Mouse (Mus musculus) embryonic facial prominence, embryonic 15.5 days (tissue): ENCODE results near the gene Fam166a. TPM values are rescaled to one million over a fixed set of nuclear protein-coding genes. Genes with fewer than 3 reads are reported as not detected.

Experiments used
- ATAC-seq: fragments of 200-750 bp; cut with Nextera tagmentation; 2 replicates; pipeline ENCODE4 v1.8.0; 2017; ENCODE audit warnings: low read depth, moderate TSS enrichment; ENCODE audit not compliant: insufficient number of reproducible peaks, low FRiP score, low TSS enrichment
- H3K27ac ChIP-seq: fragments of 300-500 bp; sonication (generic); replicated peaks from 2 replicates; pipeline ENCODE4 v1.5.1; 2015; ENCODE audit warnings: mild to moderate bottlenecking, inconsistent platforms
- H3K27me3 ChIP-seq: fragments of 300-500 bp; sonication (generic); 2 replicates; pipeline ENCODE4 v1.6.1; 2015; ENCODE audit warnings: inconsistent platforms
- H3K36me3 ChIP-seq: fragments of 300-500 bp; sonication (generic); 2 replicates; pipeline ENCODE4 v1.6.1; 2015; ENCODE audit warnings: mild to moderate bottlenecking, inconsistent platforms
- H3K4me1 ChIP-seq: fragments of 300-500 bp; sonication (generic); 2 replicates; pipeline ENCODE4 v1.6.1; 2015; ENCODE audit warnings: inconsistent platforms
- H3K4me2 ChIP-seq: fragments of 300-500 bp; sonication (generic); replicated peaks from 2 replicates; pipeline ENCODE4 v1.6.1; 2015; ENCODE audit warnings: mild to moderate bottlenecking, inconsistent platforms
- H3K4me3 ChIP-seq: fragments of 300-500 bp; sonication (generic); replicated peaks from 2 replicates; pipeline ENCODE4 v1.5.1; 2015; ENCODE audit warnings: mild to moderate bottlenecking, inconsistent platforms
- H3K9ac ChIP-seq: fragments of 300-500 bp; sonication (generic); 2 replicates; pipeline ENCODE4 v1.6.1; 2015; ENCODE audit warnings: inconsistent platforms
- H3K9me3 ChIP-seq: fragments of 300-500 bp; sonication (generic); replicated peaks from 2 replicates; pipeline ENCODE4 v1.6.1; 2016; ENCODE audit warnings: inconsistent platforms
- WGBS: fragments of 180-500 bp; shearing (Covaris S2); methylation state at CpG from one replicate; pipeline ENCODE4 v1.1.7; 2015; 5-methylcytosine and 5-hydroxymethylcytosine counted together
- polyA plus RNA-seq: library from polyadenylated mRNA; unstranded; fragments of >200 nt; fragmentation: Nextera tagmentation; extraction: Ambion mirVana; gene quantifications from 2 replicates; pipeline ENCODE4 v1.2.1, GENCODE M21; 2015

The Fam166a gene
- polyA plus RNA-seq, 1 experiment from 2014 or later: 0.77 TPM

- H3K27me3 ChIP-seq: peaks cover 11% of the 10 kb centered on the region; the same call in 1 of the 2 replicates
- WGBS: 56% methylated on average over 5 of the region's 5 CpGs
Measured at GRCm38 (mm10) chr2:25234551-25235220, 16.1 kb downstream of the Fam166a start.

DNA sequence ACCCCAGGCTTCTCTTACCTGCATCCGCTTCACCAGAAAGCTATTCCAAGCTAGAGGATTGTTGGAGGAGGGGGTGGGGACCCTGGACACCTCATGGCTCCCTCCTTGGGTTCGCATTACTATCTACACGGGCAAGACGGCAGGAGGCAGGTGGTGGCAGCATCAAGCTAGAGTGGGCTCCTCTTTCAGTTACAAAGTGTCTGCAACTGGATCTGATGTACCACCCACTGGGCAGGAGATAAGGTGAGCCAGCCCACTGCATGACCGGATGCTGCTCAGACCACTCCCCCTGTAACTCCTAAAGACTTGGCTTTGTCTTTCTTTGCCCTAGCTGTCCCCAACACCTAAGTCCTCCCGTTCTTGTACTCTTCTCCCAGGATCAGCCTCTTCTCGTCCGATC is 18.1 kb downstream of the Fam166a start, which contains the start of gene Rnf224:
Rnf224 (minus strand) TSS at position 174 of the 400 bp plus-strand sequence.
- no peak within 1 kb of the TSS for H3K4me3 ChIP-seq
- H3K9me3 ChIP-seq: no peaks in the 10 kb centered on the region
- H3K27me3 ChIP-seq: peaks cover 9% of the 10 kb centered on the region; the same call in 1 of the 2 replicates
- H3K36me3 ChIP-seq: no peaks in the 10 kb centered on the region
- peaks cover 15% of the 10 kb centered on the region for H3K4me1 ChIP-seq
- ATAC-seq: no peak
- 27% methylated on average over 8 of the region's 8 CpGs for WGBS
- H3K27ac ChIP-seq: peak within 1 kb of the TSS; percentile 55; the same call in 1 of the 2 replicates
- no peak within 1 kb of the TSS for H3K9ac ChIP-seq
- no peak within 1 kb of the TSS for H3K4me2 ChIP-seq

More at GRCm38 (mm10) chr2:25234551-25235220, 16.1 kb downstream of the Fam166a start:
- ATAC-seq: no peak
- H3K4me3 ChIP-seq: no peak overlapping the region
- H3K9ac ChIP-seq: no peak overlapping the region
- H3K9me3 ChIP-seq: no peaks in the 10 kb centered on the region
- no peak overlapping the region for H3K27ac ChIP-seq
- H3K4me1 ChIP-seq: no peaks in the 10 kb centered on the region
- H3K4me2 ChIP-seq: no peak overlapping the region
- no peaks in the 10 kb centered on the region for H3K36me3 ChIP-seq

DNA sequence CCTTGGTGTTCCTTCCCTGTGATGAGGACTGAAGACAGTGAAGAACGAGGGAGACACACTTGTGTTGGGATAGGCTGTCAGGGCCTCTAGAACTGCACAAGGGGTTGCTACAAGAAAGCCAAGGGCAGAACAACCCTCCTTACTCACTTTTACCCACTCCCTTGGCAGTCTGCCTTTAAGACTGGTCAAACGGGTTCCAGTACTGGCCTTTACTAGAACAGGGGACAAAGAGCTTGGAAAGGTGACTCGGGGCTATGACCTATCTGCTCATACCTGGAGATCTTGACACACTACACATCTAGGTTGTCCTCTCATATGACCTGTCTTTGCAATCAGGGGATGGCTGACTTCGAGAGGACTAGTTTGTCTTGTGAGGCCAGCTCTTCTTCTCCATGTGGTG is 19.0 kb downstream of the Fam166a start:
- Histone ChIP-seq H3K27me3 (peaks cover 18% of the 10 kb centered on the region), H3K9me3 (no peaks in the 10 kb centered on the region), H3K36me3 (no peaks in the 10 kb centered on the region), H3K27ac (peak overlapping the region; percentile 55; the same call in 1 of the 2 replicates), H3K4me2 (no peak overlapping the region), H3K9ac (no peak overlapping the region), H3K4me3 (no peak overlapping the region), H3K4me1 (peaks cover 24% of the 10 kb centered on the region)
- WGBS: 60% methylated on average over 4 of the region's 4 CpGs
- no peak for ATAC-seq

DNA sequence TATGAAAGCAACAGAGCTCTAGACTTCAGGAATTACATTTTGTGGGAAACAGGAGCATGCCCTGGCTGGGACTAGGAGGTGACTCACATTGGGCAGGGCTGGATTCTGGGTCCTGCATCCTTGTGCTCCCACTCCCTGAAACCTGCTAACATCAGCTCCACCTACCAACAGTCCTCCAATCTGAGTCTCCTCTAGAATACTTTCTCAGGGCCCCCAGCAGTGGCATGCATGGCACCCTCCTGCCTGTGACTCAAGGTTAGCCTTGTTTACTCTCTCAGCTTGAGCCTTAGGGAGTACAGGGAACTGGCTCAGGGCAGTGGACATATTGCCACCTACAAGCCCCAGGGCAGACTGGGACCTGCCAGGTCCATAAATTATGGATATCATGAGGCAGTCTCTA is 19.6 kb downstream of the Fam166a start:
- H3K4me1 ChIP-seq: peaks cover 29% of the 10 kb centered on the region
- peak overlapping the region; percentile 55 for H3K27ac ChIP-seq
- no peaks in the 10 kb centered on the region for H3K36me3 ChIP-seq
- no peak for ATAC-seq
- H3K4me3 ChIP-seq: no peak overlapping the region
- peaks cover 23% of the 10 kb centered on the region for H3K27me3 ChIP-seq
- no peak overlapping the region for H3K9ac ChIP-seq
- no peak overlapping the region for H3K4me2 ChIP-seq
- no peaks in the 10 kb centered on the region for H3K9me3 ChIP-seq

DNA sequence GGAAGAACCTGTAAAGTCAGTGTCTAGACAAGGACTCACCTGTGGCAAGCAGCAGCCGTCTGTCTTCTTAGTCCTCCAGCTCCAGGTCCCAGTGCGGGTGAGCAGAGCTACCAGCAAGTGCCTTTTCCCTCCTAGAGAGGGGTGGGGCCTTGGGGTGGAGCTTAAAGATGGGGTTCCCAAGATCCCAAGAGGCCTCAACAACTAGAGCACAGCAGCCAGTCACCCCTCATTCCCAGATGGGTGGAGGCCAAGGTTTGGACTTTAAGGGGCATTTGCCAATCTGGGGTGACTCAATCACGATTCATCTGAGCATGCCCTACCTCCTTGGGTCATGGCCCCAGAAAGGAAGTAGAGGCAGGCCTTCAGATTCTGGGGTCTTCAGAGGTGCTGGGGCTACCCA is 21.2 kb downstream of the Fam166a start:
- no peak overlapping the region for H3K9ac ChIP-seq
- H3K27me3 ChIP-seq: peaks cover 24% of the 10 kb centered on the region
- no peak for ATAC-seq
- no peak overlapping the region for H3K4me2 ChIP-seq
- no peak overlapping the region for H3K27ac ChIP-seq
- H3K4me3 ChIP-seq: 0 out of 2 replicates have a peak overlapping the region, but pooled peaks have one; percentile 1
- H3K36me3 ChIP-seq: no peaks in the 10 kb centered on the region
- peaks cover 29% of the 10 kb centered on the region for H3K4me1 ChIP-seq
- 86% methylated on average over 3 of the region's 3 CpGs for WGBS
- H3K9me3 ChIP-seq: no peaks in the 10 kb centered on the region

DNA sequence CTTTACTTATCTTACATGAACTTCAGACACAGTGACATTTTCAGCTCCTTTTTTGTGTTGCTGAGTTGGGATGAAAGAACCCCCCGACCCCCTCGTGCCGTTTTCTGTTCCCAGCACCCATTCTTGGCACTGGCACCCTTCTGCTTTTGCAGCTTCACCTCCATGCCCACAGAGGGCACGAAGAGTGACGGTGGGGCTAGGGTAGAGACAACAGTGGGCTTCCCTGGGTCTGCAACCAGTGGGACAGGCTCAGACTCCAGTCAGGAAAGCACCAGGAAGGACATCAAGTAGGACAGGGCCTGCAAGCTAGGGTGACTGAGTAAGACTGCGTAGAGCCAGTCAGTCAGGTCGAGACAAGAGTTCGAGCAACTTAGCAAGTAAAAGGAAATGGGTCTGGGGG is 21.8 kb downstream of the Fam166a start:
- H3K9ac ChIP-seq: peak overlapping the region; percentile 12; the same call in 1 of the 2 replicates
- H3K27me3 ChIP-seq: peaks cover 24% of the 10 kb centered on the region
- no peak for ATAC-seq
- peaks cover 3% of the 10 kb centered on the region; the same call in 1 of the 2 replicates for H3K36me3 ChIP-seq
- no peaks in the 10 kb centered on the region for H3K9me3 ChIP-seq
- H3K4me1 ChIP-seq: peaks cover 29% of the 10 kb centered on the region
- H3K4me2 ChIP-seq: peak overlapping the region; percentile 94
- 45% methylated on average over 8 of the region's 8 CpGs for WGBS
- peak overlapping the region; percentile 81 for H3K27ac ChIP-seq
- H3K4me3 ChIP-seq: peak overlapping the region; percentile 56

DNA sequence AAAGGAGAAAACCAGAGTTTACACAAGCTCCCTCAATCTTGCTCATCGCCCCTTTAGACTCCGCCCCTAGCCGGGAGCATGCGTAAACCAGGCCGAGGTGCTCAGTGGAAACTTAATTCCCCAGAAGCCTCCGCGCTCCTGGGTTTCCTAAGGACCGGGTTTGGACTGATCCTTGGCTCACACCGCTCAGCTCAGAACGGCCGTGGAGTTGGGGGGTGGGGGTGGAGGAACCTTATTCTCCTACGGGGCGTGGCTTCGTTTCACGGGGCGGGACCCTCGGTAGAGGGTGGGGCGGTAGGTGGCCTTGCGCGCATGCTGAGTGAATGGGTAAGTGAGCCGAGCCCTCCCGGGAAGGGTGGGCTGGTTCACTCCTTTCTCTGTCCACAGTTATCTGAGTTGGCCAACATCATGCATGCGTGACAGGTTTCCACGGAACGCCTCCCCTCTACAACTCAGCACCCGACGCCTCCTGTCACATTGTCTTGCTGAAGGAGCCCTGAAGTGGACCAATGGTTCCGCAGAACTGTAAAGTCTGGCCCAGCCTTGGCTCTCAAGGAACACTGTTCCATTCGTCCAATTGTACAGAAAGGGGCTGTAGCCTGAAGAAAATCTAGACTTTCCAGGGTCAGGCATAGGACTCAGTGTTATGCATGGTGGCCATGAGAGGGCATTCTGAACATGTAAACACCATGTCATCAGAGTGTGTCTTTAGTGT is 22.3 kb downstream of the Fam166a start:
- Histone ChIP-seq H3K4me3 (peak overlapping the region; percentile 56), H3K27me3 (peaks cover 24% of the 10 kb centered on the region), H3K4me1 (peaks cover 29% of the 10 kb centered on the region), H3K9me3 (no peaks in the 10 kb centered on the region), H3K36me3 (peaks cover 8% of the 10 kb centered on the region; the same call in 1 of the 2 replicates), H3K9ac (peak overlapping the region; percentile 12), H3K27ac (peak overlapping the region; percentile 81), H3K4me2 (peak overlapping the region; percentile 94)
- peak; percentile 71 for ATAC-seq
- WGBS: 1% methylated on average over 29 of the region's 29 CpGs

- ATAC-seq: peak; percentile 41
- Histone ChIP-seq H3K4me2 (peak overlapping the region; percentile 94), H3K4me1 (peaks cover 29% of the 10 kb centered on the region), H3K36me3 (peaks cover 11% of the 10 kb centered on the region; the same call in 1 of the 2 replicates), H3K4me3 (peak overlapping the region; percentile 56), H3K9ac (no peak overlapping the region), H3K9me3 (no peaks in the 10 kb centered on the region), H3K27ac (peak overlapping the region; percentile 81), H3K27me3 (peaks cover 24% of the 10 kb centered on the region)
- WGBS: 7% methylated on average over 6 of the region's 6 CpGs
Measured at GRCm38 (mm10) chr2:25241438-25241775, 22.9 kb downstream of the Fam166a start.

DNA sequence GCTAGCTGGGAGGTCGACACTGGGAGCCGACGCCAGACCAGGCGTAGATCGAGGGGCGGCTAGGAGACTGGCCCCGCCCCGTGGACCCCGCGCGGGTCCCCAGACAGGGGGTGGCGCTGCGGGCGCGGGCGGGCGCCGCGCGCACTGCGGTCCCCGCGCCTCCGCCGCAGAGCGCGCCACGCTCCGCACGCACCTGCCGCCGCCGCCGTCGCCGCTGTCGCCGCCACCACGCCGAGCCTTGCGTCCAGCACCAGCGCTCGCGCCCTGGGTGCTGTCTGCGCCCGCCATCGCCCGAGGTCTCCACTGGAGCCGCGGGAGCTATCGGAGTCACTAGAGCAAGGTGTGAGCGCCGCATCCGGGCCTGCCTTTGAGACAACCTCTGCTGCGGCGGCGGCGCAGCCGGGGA is 23.6 kb downstream of the Fam166a start, which contains the start of the genes Rnf208 and Cysrt1:
Rnf208 (plus strand) TSS at position 155 of the 406 bp plus-strand sequence.
Cysrt1 (minus strand) TSS at position 352 of the 406 bp plus-strand sequence.
- H3K27ac ChIP-seq: peak within 1 kb of the TSS; percentile 81
- under 1% methylated on average over 52 of the region's 59 CpGs for WGBS

GRCm38 (mm10) chr2:25243342-25243741 is 24.8 kb downstream of the Fam166a start:
- Histone ChIP-seq H3K4me1 (peaks cover 29% of the 10 kb centered on the region), H3K9me3 (no peaks in the 10 kb centered on the region), H3K4me3 (peak overlapping the region; percentile 56; the same call in 1 of the 2 replicates), H3K27me3 (peaks cover 24% of the 10 kb centered on the region), H3K27ac (no peak overlapping the region), H3K4me2 (no peak overlapping the region), H3K9ac (no peak overlapping the region), H3K36me3 (peaks cover 22% of the 10 kb centered on the region)
- no peak for ATAC-seq
- WGBS: 71% methylated on average over 8 of the region's 8 CpGs

More for the DNA sequence above, 23.6 kb downstream of the Fam166a start, which contains the start of the genes Rnf208 and Cysrt1:
- Histone ChIP-seq H3K4me1 (peaks cover 29% of the 10 kb centered on the region), H3K4me3 (peak within 1 kb of the TSS; percentile 56), H3K36me3 (peaks cover 11% of the 10 kb centered on the region; the same call in 1 of the 2 replicates), H3K27me3 (peaks cover 24% of the 10 kb centered on the region), H3K4me2 (peak within 1 kb of the TSS; percentile 94), H3K9ac (peak within 1 kb of the TSS; percentile 26), H3K9me3 (no peaks in the 10 kb centered on the region)
- ATAC-seq: no peak

DNA sequence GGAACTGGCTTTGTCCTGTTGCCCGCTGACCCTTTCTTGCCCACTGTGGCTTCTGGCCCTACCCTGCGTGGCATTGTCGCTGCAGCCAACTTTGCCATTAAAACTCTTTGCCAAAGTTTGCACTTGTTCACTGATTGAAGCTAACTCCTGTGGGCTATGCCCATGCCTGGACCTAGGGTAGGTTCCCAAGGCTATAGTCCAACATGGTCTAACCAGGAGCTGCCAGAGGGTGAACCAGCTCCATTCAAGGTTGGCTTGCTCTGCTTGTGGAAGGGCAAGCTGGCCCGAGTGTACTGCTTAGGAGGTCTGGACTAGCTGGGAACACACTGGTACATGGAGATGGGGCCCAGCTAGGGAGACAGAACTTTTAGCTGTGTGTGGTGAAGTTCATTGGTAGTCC is 25.6 kb downstream of the Fam166a start:
- peaks cover 24% of the 10 kb centered on the region for H3K27me3 ChIP-seq
- H3K27ac ChIP-seq: no peak overlapping the region
- no peak overlapping the region for H3K4me3 ChIP-seq
- no peaks in the 10 kb centered on the region for H3K9me3 ChIP-seq
- H3K4me2 ChIP-seq: no peak overlapping the region
- H3K4me1 ChIP-seq: peaks cover 29% of the 10 kb centered on the region
- peaks cover 28% of the 10 kb centered on the region for H3K36me3 ChIP-seq
- WGBS: 84% methylated on average over 4 of the region's 4 CpGs
- ATAC-seq: no peak
- no peak overlapping the region for H3K9ac ChIP-seq
